ENCODE assay signal across 8 mouse cellular contexts in genomic region chr3:97394289-97394688, GRCm38 (mm10). TPM values are rescaled to one million over a fixed set of nuclear protein-coding genes. Genes with fewer than 3 reads are reported as not detected.
DNase-seq lines count a peak whose midpoint lies in the region; ATAC-seq lines count a peak whose summit lies in the region.

No protein-coding gene starts in this region.

- no peaks in the 10 kb centered on the region for H3K9me3 ChIP-seq in kidney, embryonic 15.5 days (replicated peaks)

- WGBS in kidney, embryonic 15.5 days = 47% methylated on average over 1 of the region's 1 CpGs

- H3K9ac ChIP-seq in kidney, embryonic 15.5 days = no peak overlapping the region

- no peak for ATAC-seq in kidney, embryonic 15.5 days (replicated peaks; ENCODE audit: low FRiP score)

- no peaks in the 10 kb centered on the region for H3K36me3 ChIP-seq in kidney, embryonic 15.5 days

- no peak overlapping the region for H3K27ac ChIP-seq in kidney, embryonic 15.5 days

- H3K27me3 ChIP-seq in kidney, embryonic 15.5 days = no peaks in the 10 kb centered on the region

- H3K4me2 ChIP-seq in kidney, embryonic 15.5 days = no peak overlapping the region

- H3K4me1 ChIP-seq in kidney, embryonic 15.5 days = no peaks in the 10 kb centered on the region

- no peak overlapping the region for H3K4me3 ChIP-seq in kidney, embryonic 15.5 days (replicated peaks)

- DNase-seq in cerebellum, adult 18-20 months = peak; percentile 5 to 11
- DNase-seq in cerebellum, adult 11 months = no peak
- peak; percentile 24 for DNase-seq in kidney, adult 9 months
- peak; percentile 55 to 60 for DNase-seq in B cell, adult 2 months
- DNase-seq in brain, adult 2 months (ENCODE audit: low read depth, low spot score) = peak; percentile 54
- DNase-seq in lung, postnatal 10 days = peak; percentile 54
- DNase-seq in thymus, postnatal 0 days (ENCODE audit: low spot score) = peak; percentile 33

RNA-seq across cellular contexts. Expression of gene Olfr1402, which starts 27.5 kb away (rescaled TPM):
- polyA plus RNA-seq in kidney, embryonic 15.5 days (2015; fragmentation: Nextera tagmentation; extraction: Ambion mirVana) = not detected in 2 replicates
- polyA plus RNA-seq in thymus, postnatal 0 days (2015; fragmentation: Nextera tagmentation; extraction: Ambion mirVana) = not detected in 2 replicates
